Mouse (Mus musculus) forebrain, embryonic 10.5 days (tissue): ENCODE measurements around the gene Ttyh3. TPM values are rescaled to one million over a fixed set of nuclear protein-coding genes. Genes with fewer than 3 reads are reported as not detected.
"Not testable (repeated sequence)": the region's sequence is repeated elsewhere in the genome, so short reads cannot be mapped to it uniquely, and the experiment has no call there.

Experiments used
- DNase-seq: peaks from one replicate; pipeline ENCODE4 v3.0.0-alpha.2; 2017; ENCODE audit warnings: low spot score; ENCODE audit errors: extremely low spot score
- H3K27ac ChIP-seq: fragments of 300-500 bp; sonication (generic); 2 replicates; pipeline ENCODE4 v1.5.1; 2016; ENCODE audit warnings: mild to moderate bottlenecking
- H3K27me3 ChIP-seq: fragments of 300-500 bp; sonication (generic); 2 replicates; pipeline ENCODE4 v1.6.1; 2016; ENCODE audit warnings: mild to moderate bottlenecking; ENCODE audit not compliant: poor library complexity, severe bottlenecking
- H3K36me3 ChIP-seq: fragments of 300-500 bp; sonication (generic); replicated peaks from 2 replicates; pipeline ENCODE4 v1.6.1; 2016; ENCODE audit warnings: mild to moderate bottlenecking, moderate library complexity
- H3K4me1 ChIP-seq: fragments of 300-500 bp; sonication (generic); 2 replicates; pipeline ENCODE4 v1.6.1; 2016
- H3K4me3 ChIP-seq: fragments of 300-500 bp; sonication (generic); 2 replicates; pipeline ENCODE4 v1.5.1; 2016; ENCODE audit warnings: mild to moderate bottlenecking, moderate library complexity
- H3K9me3 ChIP-seq: fragments of 300-500 bp; sonication (generic); 2 replicates; pipeline ENCODE4 v1.6.1; 2016; ENCODE audit warnings: mild to moderate bottlenecking, moderate library complexity
- WGBS: fragments of 180-500 bp; shearing (Covaris S2); methylation state at CpG from one replicate; pipeline ENCODE4 v1.1.7; 2016; 5-methylcytosine and 5-hydroxymethylcytosine counted together
- polyA plus RNA-seq: library from polyadenylated mRNA; unstranded; fragments of >200 nt; fragmentation: Nextera tagmentation; extraction: Ambion mirVana; gene quantifications from 2 replicates; pipeline ENCODE4 v1.2.1, GENCODE M21; 2016

The Ttyh3 gene
- polyA plus RNA-seq, result 31.6 and 35.7 TPM in 2 replicates

DNA sequence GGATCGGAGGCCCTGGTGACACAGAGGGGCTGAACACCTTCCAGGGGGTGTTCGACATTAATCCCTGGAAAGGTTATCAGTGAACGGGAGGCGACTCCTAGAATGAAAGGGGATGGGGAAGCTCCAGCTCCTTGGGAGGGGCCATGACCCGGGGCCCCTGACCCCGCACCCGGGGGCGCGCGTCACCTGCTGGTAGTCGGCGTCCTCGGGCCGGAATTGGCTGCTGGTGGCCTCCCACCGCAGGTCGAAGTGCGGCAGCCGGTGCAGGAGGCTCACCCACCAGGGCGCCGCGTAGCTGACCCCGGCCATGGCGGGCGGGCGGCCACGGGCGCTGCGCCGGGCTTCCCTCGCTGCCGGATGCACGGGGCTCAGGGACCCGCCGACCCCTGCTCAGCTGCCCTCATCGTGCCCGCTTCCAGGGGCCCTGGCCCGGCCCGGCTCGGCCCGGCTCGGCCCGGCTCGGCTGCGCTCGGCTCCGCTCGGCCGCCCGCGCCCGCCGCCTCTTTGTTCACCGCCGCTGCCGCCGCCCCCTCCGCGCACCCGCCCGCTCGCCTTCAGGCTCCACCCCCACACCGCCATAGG is at the start of gene Ttyh3:
Gene Ttyh3 (minus strand): TSS at position 513 of the 582 bp plus-strand sequence.
- no peak for DNase-seq
- Histone ChIP-seq H3K9me3 (no peaks in the 10 kb centered on the region; the same call in none of the 2 replicates), H3K27ac (peak within 1 kb of the TSS; percentile 99), H3K4me1 (peaks cover 62% of the 10 kb centered on the region), H3K4me3 (peak within 1 kb of the TSS; percentile 81), H3K27me3 (peaks cover 4% of the 10 kb centered on the region; the same call in 1 of the 2 replicates), H3K36me3 (peaks cover 36% of the 10 kb centered on the region)
- WGBS, result under 1% methylated on average over 58 of the region's 62 CpGs

DNA sequence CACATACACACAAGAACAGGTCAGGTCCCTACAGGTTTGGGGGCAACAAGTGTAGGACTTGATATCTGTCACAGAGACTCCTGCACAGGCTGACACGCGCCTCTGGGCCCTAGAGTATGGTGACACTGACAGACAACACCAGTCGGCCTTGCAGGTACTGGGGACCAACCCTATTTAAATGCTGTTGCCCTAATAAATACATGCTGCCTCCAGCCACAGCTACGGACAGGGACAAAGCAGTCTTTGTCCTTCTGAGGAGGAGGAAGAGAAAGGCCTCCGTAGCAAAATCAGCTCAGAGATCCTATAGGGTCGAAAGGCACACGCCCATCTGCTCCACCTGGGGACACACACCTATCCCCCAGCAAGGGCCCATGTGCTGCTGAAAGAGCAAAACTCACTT is 47.2 kb upstream of the Ttyh3 start:
- H3K36me3 ChIP-seq, result peaks cover 85% of the 10 kb centered on the region
- WGBS, result 87% methylated on average over 7 of the region's 7 CpGs

DNA sequence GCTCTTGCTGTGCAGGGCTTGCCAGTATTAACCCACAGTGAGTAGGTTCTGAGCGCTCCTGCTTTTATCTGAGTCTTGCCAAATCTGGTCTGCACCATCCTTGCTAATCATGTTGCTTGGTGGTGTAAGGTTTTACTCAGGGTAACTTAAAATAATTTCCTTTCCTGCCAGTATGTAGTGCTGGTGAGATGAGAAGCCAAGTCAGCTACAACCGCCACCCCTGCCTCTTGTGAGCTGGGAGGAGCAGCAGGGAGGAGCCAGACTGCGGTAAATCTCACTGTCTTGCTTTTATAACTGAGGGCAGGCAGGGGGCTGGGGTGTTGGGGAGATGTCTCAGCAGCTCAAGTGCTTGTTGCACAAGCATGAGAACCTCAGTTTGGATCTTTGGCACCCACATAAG is 39.6 kb upstream of the Ttyh3 start:
- Histone ChIP-seq H3K27me3 (no peaks in the 10 kb centered on the region), H3K27ac (no peak overlapping the region), H3K9me3 (no peaks in the 10 kb centered on the region), H3K36me3 (peaks cover 79% of the 10 kb centered on the region), H3K4me1 (0 out of 2 replicates have a peak, but pooled peaks cover 3% of the 10 kb centered on the region), H3K4me3 (no peak overlapping the region)
- WGBS, result 88% methylated on average over 3 of the region's 3 CpGs
- no peak for DNase-seq

More for the DNA sequence above, 47.2 kb upstream of the Ttyh3 start:
- H3K27me3 ChIP-seq, result no peaks in the 10 kb centered on the region
- H3K9me3 ChIP-seq, result no peaks in the 10 kb centered on the region
- no peak overlapping the region for H3K27ac ChIP-seq
- peaks cover 28% of the 10 kb centered on the region for H3K4me1 ChIP-seq
- H3K4me3 ChIP-seq, result no peak overlapping the region
- no peak for DNase-seq

DNA sequence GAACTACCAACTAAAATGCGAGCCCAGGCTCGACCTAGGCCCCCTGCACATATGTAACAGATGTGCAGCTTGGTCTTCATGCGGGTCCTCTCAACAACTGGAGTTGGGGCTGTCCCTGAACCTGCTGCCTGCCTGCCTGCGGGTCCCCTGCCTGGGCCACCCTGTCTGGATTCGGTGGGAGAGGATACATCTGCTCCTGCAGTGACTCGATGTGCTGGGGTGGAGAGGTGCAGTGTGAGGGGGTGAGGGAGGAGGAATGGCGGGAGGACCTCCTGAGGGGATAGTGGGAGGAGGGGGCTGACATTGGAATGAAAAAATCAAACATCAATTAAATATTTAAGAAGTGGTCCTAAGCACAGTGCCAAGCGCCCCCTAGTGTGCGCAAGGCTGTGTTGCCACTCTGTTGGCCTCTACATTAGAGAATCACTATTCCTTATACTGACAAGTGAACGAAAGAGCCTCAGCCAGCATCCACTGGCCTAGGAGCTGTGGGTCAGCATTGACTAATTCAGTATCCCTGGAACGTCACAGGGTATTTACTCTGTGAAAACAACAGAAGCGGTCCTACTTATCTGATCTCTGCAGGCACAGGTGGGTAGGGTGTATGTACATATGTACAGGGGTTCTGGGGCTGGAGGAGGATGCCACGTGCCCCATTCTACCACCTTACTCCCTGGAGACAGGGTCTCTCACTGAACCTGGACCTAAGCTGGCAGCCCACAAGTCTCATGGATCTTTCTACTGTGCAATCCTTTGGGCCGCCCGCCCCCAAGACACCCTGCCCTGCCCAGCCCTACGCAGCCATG is 35.7 kb upstream of the Ttyh3 start:
- no peak overlapping the region for H3K4me3 ChIP-seq
- 68% methylated on average over 16 of the region's 16 CpGs for WGBS
- peaks cover 78% of the 10 kb centered on the region for H3K36me3 ChIP-seq
- H3K27ac ChIP-seq, result no peak overlapping the region
- DNase-seq, result no peak
- H3K9me3 ChIP-seq, result no peaks in the 10 kb centered on the region
- H3K4me1 ChIP-seq, result 0 out of 2 replicates have a peak, but pooled peaks cover 3% of the 10 kb centered on the region
- no peaks in the 10 kb centered on the region for H3K27me3 ChIP-seq

DNA sequence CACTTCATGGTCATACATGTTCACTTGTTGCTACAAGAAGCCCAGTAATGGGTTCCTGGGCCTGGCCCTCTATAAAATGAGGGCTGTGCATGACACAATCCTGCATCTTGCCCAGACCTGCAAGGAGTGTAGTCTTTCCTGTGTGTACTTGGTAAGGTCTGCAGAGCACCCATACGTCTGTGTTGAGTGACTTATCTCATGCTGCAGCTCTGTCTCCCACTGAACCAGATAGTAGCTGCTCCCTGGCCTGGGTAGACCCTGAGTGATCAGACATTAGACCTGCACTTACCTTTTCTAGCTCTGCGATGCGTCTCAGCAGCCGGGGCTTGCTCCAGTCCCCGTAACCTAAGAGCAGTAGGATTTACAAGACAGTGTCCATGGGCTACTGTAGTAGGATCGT is 33.3 kb upstream of the Ttyh3 start:
- H3K27me3 ChIP-seq, result no peaks in the 10 kb centered on the region
- no peak for DNase-seq
- WGBS, result 98% methylated on average over 6 of the region's 6 CpGs
- peaks cover 77% of the 10 kb centered on the region for H3K36me3 ChIP-seq
- H3K27ac ChIP-seq, result no peak overlapping the region
- no peak overlapping the region for H3K4me3 ChIP-seq
- H3K9me3 ChIP-seq, result no peaks in the 10 kb centered on the region
- 0 out of 2 replicates have a peak, but pooled peaks cover 3% of the 10 kb centered on the region for H3K4me1 ChIP-seq

DNA sequence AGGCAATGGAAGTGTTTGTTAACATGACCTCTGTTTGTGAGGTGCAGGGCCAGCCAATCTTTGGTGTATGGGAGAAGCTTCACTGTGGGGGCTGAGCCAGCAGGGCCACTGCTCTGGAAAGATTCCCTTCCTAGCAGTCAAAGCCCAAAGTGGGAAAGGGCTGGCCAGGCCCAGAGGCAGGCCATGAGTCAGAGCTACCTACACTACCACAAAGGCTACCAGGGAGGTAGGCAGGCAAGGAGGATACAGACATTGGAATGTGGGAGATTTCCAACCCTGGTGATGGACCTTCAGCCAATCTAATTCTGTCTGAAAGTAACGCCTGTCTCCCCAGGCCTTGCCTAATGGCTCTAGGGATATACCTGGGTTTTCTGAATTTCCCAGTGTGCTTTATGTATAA is 32.1 kb upstream of the Ttyh3 start:
- no peaks in the 10 kb centered on the region for H3K9me3 ChIP-seq
- H3K36me3 ChIP-seq, result peaks cover 77% of the 10 kb centered on the region
- H3K27me3 ChIP-seq, result no peaks in the 10 kb centered on the region
- no peak overlapping the region for H3K4me3 ChIP-seq
- 0 out of 2 replicates have a peak, but pooled peaks cover 3% of the 10 kb centered on the region for H3K4me1 ChIP-seq
- H3K27ac ChIP-seq, result no peak overlapping the region
- no peak for DNase-seq
- WGBS, result 88% methylated on average over 1 of the region's 1 CpGs

DNA sequence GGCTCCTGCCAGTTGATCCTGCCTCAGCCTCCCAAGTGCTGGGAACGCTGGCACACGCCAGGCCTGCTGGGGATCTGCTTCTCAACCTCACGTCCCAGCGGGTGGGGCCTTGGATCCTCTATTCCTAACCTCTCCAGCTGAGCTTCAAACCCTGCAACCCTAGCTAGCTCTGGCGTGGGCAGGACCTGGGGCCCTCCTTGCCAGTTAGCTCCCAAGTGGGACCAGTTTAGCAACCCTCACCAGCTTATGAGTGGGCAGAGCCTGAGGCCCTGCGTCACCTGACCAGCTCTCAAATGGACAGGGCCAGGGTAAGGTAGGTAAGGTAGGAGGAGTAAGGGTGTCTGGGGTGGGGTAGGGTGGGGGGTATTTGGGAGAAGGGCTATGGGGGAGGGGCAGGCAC is 31.2 kb upstream of the Ttyh3 start:
- WGBS, result 84% methylated on average over 6 of the region's 6 CpGs
- no peak overlapping the region for H3K27ac ChIP-seq
- no peak overlapping the region for H3K4me3 ChIP-seq
- 0 out of 2 replicates have a peak, but pooled peaks cover 3% of the 10 kb centered on the region for H3K4me1 ChIP-seq
- no peaks in the 10 kb centered on the region for H3K9me3 ChIP-seq
- no peaks in the 10 kb centered on the region for H3K27me3 ChIP-seq
- H3K36me3 ChIP-seq, result peaks cover 81% of the 10 kb centered on the region
- no peak for DNase-seq

DNA sequence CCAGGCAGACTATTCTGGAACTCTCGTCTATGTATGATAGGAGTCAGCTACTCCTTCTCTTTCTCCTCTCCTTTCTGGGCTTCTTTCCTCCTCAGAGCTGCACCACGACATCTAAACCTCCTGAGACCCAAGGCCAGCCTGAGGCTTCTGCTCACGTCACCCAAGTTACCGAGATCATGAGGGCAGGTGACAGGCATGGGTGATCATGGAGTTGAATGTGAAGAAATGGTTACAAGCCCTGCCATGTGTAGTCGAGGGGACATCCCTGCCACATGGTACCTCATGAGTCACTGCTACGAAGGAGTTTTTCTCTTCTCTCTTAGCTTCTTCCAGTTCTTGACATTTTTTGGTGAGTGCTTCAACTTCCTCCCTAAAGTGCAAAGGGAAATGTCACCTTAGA is 28.3 kb upstream of the Ttyh3 start:
- Histone ChIP-seq H3K9me3 (no peaks in the 10 kb centered on the region), H3K4me1 (no peaks in the 10 kb centered on the region), H3K36me3 (peaks cover 92% of the 10 kb centered on the region), H3K27me3 (no peaks in the 10 kb centered on the region), H3K27ac (no peak overlapping the region), H3K4me3 (no peak overlapping the region)
- no peak for DNase-seq
- 90% methylated on average over 6 of the region's 6 CpGs for WGBS

DNA sequence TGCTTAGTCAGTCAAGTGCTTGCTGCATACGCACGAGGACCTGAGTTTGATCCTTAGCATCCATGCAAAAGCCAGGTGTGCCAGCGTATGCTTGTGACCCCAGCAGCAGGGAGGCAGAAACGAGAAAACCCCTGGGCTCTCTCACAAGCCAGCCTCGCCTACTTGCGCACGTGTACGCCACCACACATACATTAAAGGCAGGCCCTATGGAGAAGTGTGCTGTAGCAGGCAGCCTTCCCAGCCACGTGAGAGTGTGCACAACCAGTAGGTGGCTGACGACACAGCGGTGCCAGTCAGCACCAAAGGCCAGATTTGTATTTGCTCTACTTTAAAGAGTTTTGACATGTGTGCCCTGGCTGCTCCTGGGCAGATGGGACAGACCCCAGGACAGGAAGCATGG is 26.8 kb upstream of the Ttyh3 start:
- Histone ChIP-seq H3K4me1 (no peaks in the 10 kb centered on the region), H3K4me3 (no peak overlapping the region), H3K36me3 (peaks cover 91% of the 10 kb centered on the region), H3K27me3 (no peaks in the 10 kb centered on the region), H3K27ac (no peak overlapping the region), H3K9me3 (no peaks in the 10 kb centered on the region)
- 91% methylated on average over 11 of the region's 11 CpGs for WGBS
- no peak for DNase-seq

DNA sequence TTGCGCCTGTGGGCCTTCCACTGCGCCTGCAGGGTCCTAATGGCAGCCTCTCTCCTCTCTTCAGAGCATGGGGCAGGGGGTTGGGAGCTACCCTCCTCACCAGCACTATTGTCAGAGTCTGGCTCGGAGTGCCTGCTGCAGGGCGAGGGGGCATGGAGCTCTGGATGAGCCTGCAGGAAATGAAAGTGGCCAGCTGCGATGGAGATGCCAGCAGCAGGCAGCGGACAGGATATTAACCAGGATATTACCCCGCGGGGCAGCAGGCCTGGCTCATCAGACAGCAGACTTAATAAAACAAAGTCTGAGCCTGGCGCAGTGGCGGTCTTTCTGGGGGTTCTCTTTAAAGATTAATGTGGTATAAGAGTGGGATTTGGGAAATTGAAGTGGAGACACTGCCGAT is 26.2 kb upstream of the Ttyh3 start:
- H3K27ac ChIP-seq, result no peak overlapping the region
- H3K27me3 ChIP-seq, result no peaks in the 10 kb centered on the region
- no peaks in the 10 kb centered on the region for H3K9me3 ChIP-seq
- WGBS, result 92% methylated on average over 11 of the region's 11 CpGs
- DNase-seq, result no peak
- H3K36me3 ChIP-seq, result peaks cover 90% of the 10 kb centered on the region
- H3K4me1 ChIP-seq, result no peaks in the 10 kb centered on the region
- no peak overlapping the region for H3K4me3 ChIP-seq

DNA sequence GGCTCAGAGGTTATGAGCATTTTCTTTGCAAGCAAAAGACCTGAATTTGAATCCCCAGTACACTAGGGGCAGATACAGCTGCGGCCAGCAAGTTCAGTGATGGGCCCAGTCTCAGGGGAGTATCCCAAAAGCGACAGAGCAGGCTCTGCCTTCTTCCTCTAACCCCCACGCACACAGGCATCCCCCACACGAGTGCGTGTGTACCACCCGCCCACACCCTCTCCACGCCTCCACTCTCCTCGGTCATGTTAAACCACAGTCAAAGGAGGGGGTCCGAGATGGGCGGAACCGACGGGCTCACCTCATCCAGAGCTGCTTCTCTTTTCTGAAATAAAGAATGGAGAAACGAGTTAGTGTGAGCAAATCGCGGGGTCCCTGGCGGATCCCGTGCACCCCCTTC is 25.2 kb upstream of the Ttyh3 start:
- Histone ChIP-seq H3K36me3 (peaks cover 91% of the 10 kb centered on the region), H3K27ac (no peak overlapping the region), H3K9me3 (peaks cover 4% of the 10 kb centered on the region), H3K4me1 (no peaks in the 10 kb centered on the region), H3K27me3 (no peaks in the 10 kb centered on the region), H3K4me3 (no peak overlapping the region)
- no peak for DNase-seq
- WGBS, result 91% methylated on average over 17 of the region's 17 CpGs

DNA sequence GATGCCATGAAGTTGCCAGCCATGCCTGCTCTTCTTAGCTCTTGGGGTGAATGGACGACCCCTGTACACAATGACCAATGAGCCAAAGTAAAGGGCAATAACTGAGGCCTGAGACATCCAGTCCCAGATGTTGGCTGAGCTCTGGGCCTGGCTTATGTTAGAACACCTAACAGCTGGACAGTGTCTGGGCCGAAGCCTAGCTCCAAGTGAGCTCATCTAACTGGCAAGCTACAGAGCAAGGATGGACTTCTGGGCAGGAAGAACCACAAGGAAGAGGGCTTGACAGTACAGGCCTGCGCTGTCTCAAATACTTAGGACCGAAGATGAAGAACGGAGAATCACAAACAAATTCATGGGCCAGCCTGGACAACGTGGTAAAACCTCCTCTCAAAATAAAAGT is 23.8 kb upstream of the Ttyh3 start:
- not testable (repeated sequence) for H3K27me3 ChIP-seq, H3K27ac ChIP-seq, H3K9me3 ChIP-seq, H3K4me3 ChIP-seq, H3K4me1 ChIP-seq, DNase-seq
- peaks cover 92% of the 10 kb centered on the region for H3K36me3 ChIP-seq
- WGBS, result 91% methylated on average over 6 of the region's 6 CpGs

DNA sequence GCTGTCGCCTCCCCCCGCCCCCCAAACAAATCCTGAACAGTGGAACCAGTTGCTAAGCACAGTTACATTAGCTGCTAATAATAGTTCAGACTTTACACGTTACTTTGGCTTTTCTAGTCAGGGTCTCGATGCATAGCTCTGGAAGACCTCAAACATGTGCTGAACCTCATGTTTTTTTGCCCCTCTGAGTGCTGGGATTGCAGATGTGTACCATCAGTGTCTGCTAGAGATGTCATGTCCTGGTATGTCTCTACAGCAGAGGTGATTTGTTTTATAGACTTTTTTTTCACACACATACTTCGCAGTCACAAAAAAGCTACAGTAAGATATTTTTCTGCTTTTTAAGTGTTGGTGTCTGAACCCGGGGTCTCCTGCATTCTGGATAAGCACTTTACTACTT is 23.3 kb upstream of the Ttyh3 start:
- no peaks in the 10 kb centered on the region for H3K27me3 ChIP-seq
- no peak overlapping the region for H3K4me3 ChIP-seq
- H3K4me1 ChIP-seq, result 0 out of 2 replicates have a peak, but pooled peaks cover 3% of the 10 kb centered on the region
- H3K9me3 ChIP-seq, result peaks cover 9% of the 10 kb centered on the region
- H3K36me3 ChIP-seq, result peaks cover 89% of the 10 kb centered on the region
- no peak overlapping the region for H3K27ac ChIP-seq
- WGBS, result 91% methylated on average over 6 of the region's 6 CpGs
- no peak for DNase-seq
